Mouse (Mus musculus) hindbrain, embryonic 14.5 days (tissue): Measurements from ENCODE around the gene Efemp2. TPM values are rescaled to one million over a fixed set of nuclear protein-coding genes. Genes with fewer than 3 reads are reported as not detected.

Source experiments
- ATAC-seq: fragments of 200-750 bp; cut with Nextera tagmentation; 2 replicates; pipeline ENCODE4 v1.8.0; 2017; ENCODE audit warnings: moderate number of reproducible peaks, mild to moderate bottlenecking, moderate TSS enrichment, moderate library complexity; ENCODE audit not compliant: low FRiP score
- DNase-seq: peaks from one replicate; pipeline ENCODE4 v3.0.0-alpha.2; 2015; ENCODE audit warnings: low spot score
- H3K27ac ChIP-seq: fragments of 300-500 bp; sonication (generic); 2 replicates; pipeline ENCODE4 v1.5.1; 2014; ENCODE audit warnings: mild to moderate bottlenecking, moderate library complexity
- H3K27me3 ChIP-seq: fragments of 300-500 bp; sonication (generic); 2 replicates; pipeline ENCODE4 v1.6.1; 2014; ENCODE audit warnings: mild to moderate bottlenecking, low read length, mixed read lengths; ENCODE audit not compliant: control insufficient read depth, insufficient read depth
- H3K36me3 ChIP-seq: fragments of 300-500 bp; sonication (generic); replicated peaks from 2 replicates; pipeline ENCODE4 v1.6.1; 2014; ENCODE audit not compliant: control insufficient read depth, insufficient read depth
- H3K4me1 ChIP-seq: fragments of 300-500 bp; sonication (generic); replicated peaks from 2 replicates; pipeline ENCODE4 v1.6.1; 2014; ENCODE audit warnings: antibody characterized with exemption, low read length, mixed read lengths; ENCODE audit not compliant: control insufficient read depth, insufficient read depth
- H3K4me2 ChIP-seq: fragments of 300-500 bp; sonication (generic); replicated peaks from 2 replicates; pipeline ENCODE4 v1.6.1; 2014; ENCODE audit warnings: mild to moderate bottlenecking, moderate library complexity
- H3K4me3 ChIP-seq: fragments of 300-500 bp; sonication (generic); replicated peaks from 2 replicates; pipeline ENCODE4 v1.5.1; 2014; ENCODE audit warnings: mild to moderate bottlenecking, low read length
- H3K9ac ChIP-seq: fragments of 300-500 bp; sonication (generic); 2 replicates; pipeline ENCODE4 v1.6.1; 2014
- H3K9me3 ChIP-seq: fragments of 300-500 bp; sonication (generic); 2 replicates; pipeline ENCODE4 v1.6.1; 2016; ENCODE audit warnings: low read length; ENCODE audit not compliant: control insufficient read depth
- WGBS: fragments of 180-500 bp; shearing (Covaris S2); extraction: QIAGEN DNeasy Blood & Tissue Kit; methylation state at CpG from one replicate; pipeline ENCODE4 v1.1.7; 2014; 5-methylcytosine and 5-hydroxymethylcytosine counted together
- polyA plus RNA-seq: library from polyadenylated mRNA; unstranded; fragments of >200 nt; fragmentation: Nextera tagmentation; extraction: Ambion mirVana; gene quantifications from 2 replicates; pipeline ENCODE4 v1.2.1, GENCODE M21; 2014

Gene Efemp2
- polyA plus RNA-seq, 1 experiment from 2014 or later: 37.8 TPM

- peak overlapping the region; percentile 86 for H3K4me2 ChIP-seq
- H3K9me3 ChIP-seq: no peaks in the 10 kb centered on the region
- 8% methylated on average over 36 of the region's 36 CpGs for WGBS
- H3K4me1 ChIP-seq: peaks cover 10% of the 10 kb centered on the region; the same call in 1 of the 2 replicates
- peak overlapping the region; percentile 48 for H3K4me3 ChIP-seq
- no peak for DNase-seq
- no peak overlapping the region for H3K27ac ChIP-seq
- H3K36me3 ChIP-seq: peaks cover 3% of the 10 kb centered on the region; the same call in 1 of the 2 replicates
- peaks cover 61% of the 10 kb centered on the region for H3K27me3 ChIP-seq
- peak overlapping the region; percentile 44; the same call in 1 of the 2 replicates for H3K9ac ChIP-seq
- no peak for ATAC-seq
These were observed 25.2 kb upstream of the Efemp2 start for GRCm38 (mm10) chr19:5448354-5449150.

- H3K4me1 ChIP-seq: peaks cover 10% of the 10 kb centered on the region; the same call in 1 of the 2 replicates
- H3K4me3 ChIP-seq: no peak overlapping the region
- peaks cover 60% of the 10 kb centered on the region for H3K27me3 ChIP-seq
- H3K9me3 ChIP-seq: no peaks in the 10 kb centered on the region
- peaks cover 14% of the 10 kb centered on the region for H3K36me3 ChIP-seq
- ATAC-seq: no peak
- H3K4me2 ChIP-seq: no peak overlapping the region
- DNase-seq: no peak
- no peak overlapping the region for H3K27ac ChIP-seq
- WGBS: 91% methylated on average over 3 of the region's 3 CpGs
- no peak overlapping the region for H3K9ac ChIP-seq
These were observed 24.1 kb upstream of the Efemp2 start for GRCm38 (mm10) chr19:5449673-5450072.

GRCm38 (mm10) chr19:5451766-5452165 lies 22.0 kb upstream of the Efemp2 start:
- Histone ChIP-seq H3K27ac (no peak overlapping the region), H3K27me3 (peaks cover 42% of the 10 kb centered on the region), H3K4me3 (no peak overlapping the region), H3K36me3 (peaks cover 14% of the 10 kb centered on the region), H3K9me3 (no peaks in the 10 kb centered on the region), H3K4me1 (peaks cover 28% of the 10 kb centered on the region), H3K9ac (no peak overlapping the region), H3K4me2 (no peak overlapping the region)
- WGBS: 75% methylated on average over 6 of the region's 6 CpGs
- ATAC-seq (no peak), DNase-seq (no peak)

GRCm38 (mm10) chr19:5455037-5455436 lies 18.7 kb upstream of the Efemp2 start:
- peak overlapping the region; percentile 81 for H3K9ac ChIP-seq
- H3K4me2 ChIP-seq: peak overlapping the region; percentile 94
- peaks cover 10% of the 10 kb centered on the region; the same call in 1 of the 2 replicates for H3K27me3 ChIP-seq
- peaks cover 29% of the 10 kb centered on the region for H3K4me1 ChIP-seq
- no peak overlapping the region for H3K27ac ChIP-seq
- DNase-seq (no peak), ATAC-seq (no peak)
- WGBS: 85% methylated on average over 12 of the region's 12 CpGs
- H3K4me3 ChIP-seq: peak overlapping the region; percentile 70; the same call in 1 of the 2 replicates
- H3K36me3 ChIP-seq: peaks cover 14% of the 10 kb centered on the region
- no peaks in the 10 kb centered on the region for H3K9me3 ChIP-seq

GRCm38 (mm10) chr19:5455568-5455967 lies 18.2 kb upstream of the Efemp2 start:
- 61% methylated on average over 8 of the region's 8 CpGs for WGBS
- H3K4me1 ChIP-seq: peaks cover 30% of the 10 kb centered on the region
- peak overlapping the region; percentile 94 for H3K4me2 ChIP-seq
- peaks cover 5% of the 10 kb centered on the region; the same call in 1 of the 2 replicates for H3K27me3 ChIP-seq
- no peak for ATAC-seq
- peaks cover 14% of the 10 kb centered on the region for H3K36me3 ChIP-seq
- no peaks in the 10 kb centered on the region for H3K9me3 ChIP-seq
- peak overlapping the region; percentile 94 for H3K27ac ChIP-seq
- H3K4me3 ChIP-seq: peak overlapping the region; percentile 70
- peak overlapping the region; percentile 81 for H3K9ac ChIP-seq
- DNase-seq: no peak

GRCm38 (mm10) chr19:5456241-5456921 lies 17.4 kb upstream of the Efemp2 start:
- ATAC-seq (no peak), DNase-seq (no peak)
- Histone ChIP-seq H3K4me3 (peak overlapping the region; percentile 70), H3K9ac (peak overlapping the region; percentile 81), H3K9me3 (no peaks in the 10 kb centered on the region), H3K4me1 (peaks cover 36% of the 10 kb centered on the region), H3K36me3 (peaks cover 14% of the 10 kb centered on the region), H3K4me2 (peak overlapping the region; percentile 94), H3K27me3 (no peaks in the 10 kb centered on the region; the same call in 1 of the 2 replicates), H3K27ac (peak overlapping the region; percentile 94)
- 5% methylated on average over 26 of the region's 26 CpGs for WGBS

- H3K9ac ChIP-seq: peak overlapping the region; percentile 81
- H3K9me3 ChIP-seq: no peaks in the 10 kb centered on the region
- H3K27me3 ChIP-seq: no peaks in the 10 kb centered on the region
- H3K4me1 ChIP-seq: peaks cover 40% of the 10 kb centered on the region
- under 1% methylated on average over 70 of the region's 70 CpGs for WGBS
- peaks cover 20% of the 10 kb centered on the region for H3K36me3 ChIP-seq
- H3K4me3 ChIP-seq: peak overlapping the region; percentile 70
- DNase-seq (peak; percentile 95), ATAC-seq (peak; percentile 94)
- H3K27ac ChIP-seq: peak overlapping the region; percentile 94
- H3K4me2 ChIP-seq: peak overlapping the region; percentile 94
These were observed 16.6 kb upstream of the Efemp2 start for GRCm38 (mm10) chr19:5456922-5457745.

- peaks cover 40% of the 10 kb centered on the region for H3K4me1 ChIP-seq
- no peak for DNase-seq
- H3K4me2 ChIP-seq: peak within 1 kb of the TSS; percentile 94
- peaks cover 27% of the 10 kb centered on the region for H3K36me3 ChIP-seq
- peak within 1 kb of the TSS; percentile 70 for H3K4me3 ChIP-seq
- H3K27me3 ChIP-seq: no peaks in the 10 kb centered on the region
- peak within 1 kb of the TSS; percentile 94 for H3K27ac ChIP-seq
- 0 out of 2 replicates have a peak, but pooled peaks have one; percentile 0 for ATAC-seq
- H3K9me3 ChIP-seq: no peaks in the 10 kb centered on the region
- 12% methylated on average over 14 of the region's 14 CpGs for WGBS
- peak within 1 kb of the TSS; percentile 81 for H3K9ac ChIP-seq
These were observed 15.9 kb upstream of the Efemp2 start, which contains the start of gene Ccdc85b for GRCm38 (mm10) chr19:5457746-5458442. TSS of gene Ccdc85b (minus strand) at chr19:5457894.
